Mouse (Mus musculus) ovary, postnatal 14 days (tissue): ENCODE measurements around the gene Dync1i1.

ENCODE experiments used
- DNase-seq: peaks from one replicate; pipeline ENCODE4 v3.0.0; 2022; ENCODE audit warnings: low spot score

Dync1i1 gene

DNA sequence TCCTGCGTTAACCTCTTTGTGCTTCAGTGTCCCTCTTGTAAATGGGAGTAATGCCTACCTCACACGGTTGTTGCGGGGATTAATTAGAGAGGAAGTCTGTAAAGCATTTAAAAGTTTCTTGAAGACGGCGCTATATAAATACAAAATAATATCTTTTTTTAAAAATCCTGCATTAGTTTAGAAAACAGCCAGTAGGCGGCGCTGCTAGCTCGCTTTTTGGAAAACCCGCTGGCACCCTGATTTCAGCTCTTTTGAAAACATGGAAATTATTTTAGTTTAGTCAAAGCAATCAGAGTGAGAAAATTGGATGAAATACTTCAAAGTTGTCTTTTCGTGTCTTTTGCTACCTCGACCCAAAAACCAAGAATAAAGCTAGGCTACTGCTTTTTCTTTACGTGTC, 132.9 kb downstream of the Dync1i1 start:
- DNase-seq: peak; percentile 31

DNA sequence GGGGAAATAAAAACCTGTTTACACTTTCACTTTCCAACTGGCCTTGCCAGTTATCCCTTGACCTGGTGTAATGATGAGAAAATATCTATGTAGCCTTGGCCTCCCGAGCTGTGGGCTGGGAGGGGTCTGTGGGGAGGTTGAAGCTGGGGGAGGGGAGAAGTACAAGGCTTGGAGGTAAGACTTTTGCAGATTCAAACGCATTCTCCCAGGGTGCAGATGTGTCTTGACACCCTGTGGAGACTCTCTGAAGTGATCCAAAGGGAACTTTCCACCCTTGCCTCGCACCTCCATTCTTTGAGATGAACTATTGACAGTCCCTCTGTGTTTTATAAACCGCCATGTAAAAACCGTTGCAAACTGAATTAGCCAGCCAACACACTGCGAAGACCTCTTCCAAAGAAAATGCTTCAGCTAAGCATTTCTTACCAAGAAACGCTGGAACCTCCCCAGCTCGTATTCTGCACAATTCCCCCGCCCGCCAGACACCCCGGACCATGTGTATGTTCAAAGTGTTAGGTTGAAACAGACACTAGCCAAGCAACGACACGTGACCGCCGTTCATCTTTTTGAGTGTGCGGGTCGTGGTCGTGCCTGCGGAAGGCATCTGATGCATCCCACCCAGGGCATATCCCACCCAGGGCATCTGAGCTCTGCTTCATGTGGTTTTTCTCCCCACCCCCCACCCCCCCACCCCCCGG, 133.6 kb downstream of the Dync1i1 start:
- no peak for DNase-seq

DNA sequence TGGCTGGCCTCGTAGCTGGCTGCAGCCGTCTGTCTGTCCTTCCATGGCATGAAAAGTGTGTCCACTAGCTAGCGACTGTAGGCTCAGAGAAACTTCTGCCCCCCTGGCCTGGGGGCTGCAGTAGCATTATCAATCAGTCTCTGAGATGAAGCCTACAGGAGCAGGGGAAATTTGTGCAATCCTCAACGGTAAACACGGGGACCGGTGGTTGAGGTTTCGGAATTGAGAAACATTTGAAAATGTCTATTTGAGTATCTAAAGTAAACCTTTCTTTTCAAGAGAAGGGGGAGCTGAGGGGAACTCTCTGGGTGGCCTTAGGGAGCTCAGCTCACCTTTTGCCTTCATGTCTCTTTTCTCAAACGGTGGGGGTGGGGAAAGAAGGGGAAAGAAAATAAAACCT, 134.2 kb downstream of the Dync1i1 start:
- no peak for DNase-seq

DNA sequence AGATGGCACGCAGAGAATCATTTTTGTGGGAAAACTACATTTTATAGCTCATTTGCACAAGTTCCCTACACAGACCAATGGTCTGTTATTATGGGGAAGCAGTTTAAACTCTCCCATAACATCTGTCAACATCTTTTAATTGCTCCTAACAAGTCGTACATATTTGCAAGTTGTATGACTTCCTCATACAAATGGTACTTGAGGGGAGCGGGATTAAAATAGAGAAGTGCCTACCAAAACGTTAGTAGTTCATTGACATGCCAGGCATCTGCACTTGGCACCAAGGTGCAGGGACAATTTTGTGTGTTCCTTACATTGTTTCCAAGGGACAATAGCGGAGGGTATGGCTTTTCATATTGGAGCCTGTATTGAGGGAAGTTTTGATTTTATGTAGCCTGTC, 140.7 kb downstream of the Dync1i1 start:
- no peak for DNase-seq

DNA sequence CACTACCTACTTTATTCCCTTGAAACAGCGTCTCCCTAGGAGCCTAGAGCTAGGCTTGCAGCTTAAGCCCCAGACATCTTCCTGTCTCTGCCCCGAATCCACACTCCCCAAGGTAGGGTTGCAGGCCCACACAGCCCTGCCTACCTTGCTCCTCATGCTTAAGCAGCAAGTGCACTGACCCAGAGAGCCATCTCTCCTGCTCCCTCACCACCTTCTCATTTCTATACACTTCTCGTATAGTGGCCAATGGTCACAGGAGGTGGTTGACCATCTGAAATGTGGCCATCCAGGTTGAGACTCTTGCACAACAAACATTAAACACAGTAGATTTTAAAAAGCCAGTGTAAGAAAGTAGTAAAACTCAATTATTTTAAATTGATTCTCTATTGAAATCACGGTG, 141.8 kb downstream of the Dync1i1 start:
- DNase-seq: no peak

DNA sequence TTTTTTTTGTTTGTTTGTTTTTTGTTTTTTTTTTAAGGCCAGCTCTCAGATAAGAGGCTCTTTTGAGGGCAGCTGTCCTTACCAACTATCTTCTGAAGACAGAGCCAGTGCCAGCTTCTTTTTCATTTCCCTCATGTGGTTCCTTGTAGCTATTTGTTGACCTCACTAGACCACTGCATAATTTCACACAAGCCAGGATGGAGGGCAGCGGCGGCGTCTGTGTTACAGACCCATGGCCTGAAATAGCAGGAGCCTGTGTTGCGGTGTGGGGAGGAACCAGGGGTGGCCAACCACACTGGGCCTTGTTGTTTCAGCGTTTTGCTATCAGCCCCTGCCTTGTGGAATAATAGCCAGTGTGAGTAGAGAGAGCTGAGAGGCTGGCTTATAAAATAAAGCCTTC, 145.6 kb downstream of the Dync1i1 start:
- DNase-seq: no peak

DNA sequence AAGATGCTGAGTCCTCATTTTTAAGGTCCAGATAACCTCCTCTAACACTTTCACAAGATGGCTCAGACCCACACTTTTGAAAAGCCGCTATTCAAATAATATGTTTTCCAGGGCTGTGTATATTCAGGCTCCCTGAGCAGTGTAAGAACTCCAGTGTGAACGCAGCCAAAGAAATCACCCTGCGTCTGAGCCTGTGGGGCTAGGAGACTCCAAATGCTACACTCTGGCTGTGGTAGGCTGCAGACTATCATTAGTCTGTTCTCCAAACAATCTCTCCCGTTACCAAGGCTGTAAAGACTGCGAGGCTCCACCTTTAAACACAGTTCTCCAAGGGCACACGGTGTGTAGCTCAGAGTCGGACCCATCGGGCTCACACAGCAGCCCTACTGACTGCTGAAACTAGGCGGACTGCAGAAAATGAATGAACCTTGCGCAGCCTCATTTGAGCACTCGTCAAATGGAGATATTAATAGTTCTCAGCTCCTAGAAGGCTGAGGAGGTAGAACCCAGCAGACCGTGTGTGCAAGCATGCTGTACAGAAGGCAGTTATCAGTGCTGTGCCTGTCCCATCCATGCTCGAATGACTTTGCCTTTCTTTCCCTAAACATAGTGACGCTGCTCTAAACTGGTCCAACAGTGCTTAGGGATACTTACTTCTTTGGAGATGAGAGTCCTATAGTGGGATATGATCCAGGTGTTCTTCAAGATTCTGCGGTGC, 146.3 kb downstream of the Dync1i1 start:
- no peak for DNase-seq

DNA sequence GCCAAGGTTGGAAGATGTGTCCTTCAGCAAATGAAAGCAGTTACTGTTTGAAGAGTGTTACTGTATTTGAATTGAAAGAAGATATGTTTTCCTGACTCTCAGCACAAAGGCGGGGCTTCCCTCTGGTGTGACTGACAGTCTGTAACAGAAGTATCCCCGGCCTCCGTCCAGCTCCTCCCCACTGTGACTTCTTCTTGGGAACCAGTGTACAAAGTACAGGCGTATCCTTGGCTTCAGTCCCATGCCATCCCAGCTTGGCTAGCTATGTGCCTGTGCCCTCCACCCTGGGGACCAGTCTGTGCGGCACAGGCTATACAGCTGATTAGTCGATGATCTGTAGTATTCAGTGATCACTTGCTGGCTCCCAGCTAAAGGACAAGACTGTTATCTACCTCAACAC, 163.9 kb downstream of the Dync1i1 start:
- no peak for DNase-seq

DNA sequence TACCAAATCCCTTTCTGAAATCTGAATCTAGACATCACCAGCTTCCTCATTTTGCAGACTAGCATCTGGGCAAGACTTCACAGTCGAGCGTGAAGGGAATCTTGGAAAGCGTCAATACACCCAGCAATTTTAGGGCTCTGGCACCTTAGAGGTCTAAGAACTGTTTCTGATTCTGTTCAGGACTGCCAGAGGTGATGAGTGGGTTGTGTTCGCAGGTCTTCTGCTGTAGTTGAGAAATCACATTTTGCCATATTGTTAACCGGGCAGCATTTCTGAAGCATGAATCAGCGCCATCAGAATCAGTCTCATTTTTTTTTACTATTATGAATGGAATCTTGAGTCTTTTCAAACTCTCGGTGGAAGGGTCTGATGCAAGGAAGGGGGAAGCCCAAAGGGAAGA, 185.9 kb downstream of the Dync1i1 start:
- DNase-seq: no peak

DNA sequence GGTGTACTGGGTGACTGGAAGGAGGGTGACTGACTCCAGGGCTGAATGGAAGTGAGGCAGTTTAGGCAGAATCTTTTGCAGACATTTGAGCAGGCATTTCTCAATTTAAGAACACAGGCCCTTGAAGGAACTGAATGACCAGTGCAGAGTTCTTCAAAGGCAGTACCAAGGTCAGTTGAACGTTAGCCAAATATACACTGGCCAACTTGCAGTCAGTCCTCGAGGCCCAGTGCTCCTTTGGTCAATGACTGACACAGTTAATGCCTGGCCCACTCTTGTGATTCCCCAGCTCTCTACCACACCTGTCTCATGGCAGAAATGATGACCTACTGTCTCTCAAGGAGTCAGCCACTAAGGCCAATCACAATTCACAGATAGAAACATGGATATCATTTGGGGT, 189.6 kb downstream of the Dync1i1 start:
- DNase-seq: no peak

DNA sequence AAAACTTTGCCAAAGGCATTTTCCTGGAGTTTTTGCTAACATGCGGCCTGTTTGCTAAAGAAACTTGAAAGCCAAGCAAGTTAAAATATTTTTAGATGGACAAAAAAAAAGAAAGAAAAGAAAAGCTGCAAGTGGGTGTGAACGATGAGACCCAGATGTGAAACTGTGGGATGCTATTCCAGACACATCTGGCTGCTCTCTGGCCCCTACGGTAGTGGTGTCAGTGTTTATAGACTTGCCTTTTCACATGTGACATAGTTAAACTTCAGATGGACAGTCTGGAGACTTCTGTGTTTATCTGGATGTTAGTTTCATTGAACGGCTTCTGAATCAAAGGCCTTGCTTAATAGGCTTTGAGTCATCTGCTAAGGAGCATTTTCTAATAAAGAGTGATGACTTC, 195.2 kb downstream of the Dync1i1 start:
- no peak for DNase-seq

DNA sequence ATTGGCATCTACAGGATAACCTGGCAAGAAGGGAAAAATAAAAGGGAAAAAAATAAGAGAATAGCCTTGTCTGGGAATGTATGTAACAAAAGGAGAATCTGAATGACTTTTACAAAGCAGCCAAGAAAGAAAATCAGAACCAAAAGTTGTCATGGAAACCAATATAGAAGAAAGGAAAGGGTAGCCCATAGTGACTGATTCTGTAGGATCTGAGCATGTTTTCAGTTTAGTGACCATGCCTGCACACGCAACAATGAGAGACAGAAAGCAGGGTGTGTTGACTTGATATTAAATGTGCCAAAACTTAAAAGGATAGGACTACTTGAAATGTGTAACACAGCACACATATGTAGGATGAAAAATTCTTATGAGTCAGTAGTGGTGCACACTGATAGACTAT, 197.2 kb downstream of the Dync1i1 start:
- no peak for DNase-seq

DNA sequence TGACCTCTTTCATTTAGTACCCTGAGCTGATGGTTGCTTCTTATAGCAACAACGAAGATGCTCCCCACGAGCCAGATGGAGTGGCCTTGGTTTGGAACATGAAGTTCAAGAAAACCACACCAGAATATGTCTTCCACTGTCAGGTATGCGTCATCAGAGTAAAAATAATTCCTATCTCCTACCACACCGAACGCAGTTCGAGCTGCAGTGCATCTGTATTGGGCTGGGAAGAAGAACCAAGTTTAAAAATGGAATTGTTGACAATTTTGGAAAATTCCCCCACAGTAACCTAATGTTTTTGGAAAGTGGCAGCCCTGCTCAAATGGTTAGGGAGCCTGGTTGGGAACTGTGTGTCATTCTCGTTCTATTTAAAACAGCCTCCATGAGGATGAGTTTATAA, 197.7 kb downstream of the Dync1i1 start:
- no peak for DNase-seq

DNA sequence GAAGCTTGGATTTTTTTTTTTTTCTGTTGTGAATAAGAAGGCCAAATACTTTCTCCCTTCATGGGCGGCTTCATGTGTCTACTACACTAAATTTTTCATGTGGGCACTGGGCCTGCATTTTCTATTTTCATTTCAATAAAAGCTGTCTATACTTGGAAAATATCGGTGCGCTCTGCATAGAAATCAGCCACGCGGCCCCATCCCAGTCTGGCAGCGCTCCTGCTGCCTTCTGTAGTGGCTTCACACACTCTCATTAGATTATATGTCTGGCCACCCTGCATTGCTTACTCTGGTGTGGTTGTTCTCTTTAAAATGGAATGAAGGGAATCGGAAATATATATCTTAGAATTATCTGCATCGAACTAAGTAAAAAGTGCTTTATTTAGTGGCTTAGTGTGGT, 204.7 kb downstream of the Dync1i1 start:
- no peak for DNase-seq

DNA sequence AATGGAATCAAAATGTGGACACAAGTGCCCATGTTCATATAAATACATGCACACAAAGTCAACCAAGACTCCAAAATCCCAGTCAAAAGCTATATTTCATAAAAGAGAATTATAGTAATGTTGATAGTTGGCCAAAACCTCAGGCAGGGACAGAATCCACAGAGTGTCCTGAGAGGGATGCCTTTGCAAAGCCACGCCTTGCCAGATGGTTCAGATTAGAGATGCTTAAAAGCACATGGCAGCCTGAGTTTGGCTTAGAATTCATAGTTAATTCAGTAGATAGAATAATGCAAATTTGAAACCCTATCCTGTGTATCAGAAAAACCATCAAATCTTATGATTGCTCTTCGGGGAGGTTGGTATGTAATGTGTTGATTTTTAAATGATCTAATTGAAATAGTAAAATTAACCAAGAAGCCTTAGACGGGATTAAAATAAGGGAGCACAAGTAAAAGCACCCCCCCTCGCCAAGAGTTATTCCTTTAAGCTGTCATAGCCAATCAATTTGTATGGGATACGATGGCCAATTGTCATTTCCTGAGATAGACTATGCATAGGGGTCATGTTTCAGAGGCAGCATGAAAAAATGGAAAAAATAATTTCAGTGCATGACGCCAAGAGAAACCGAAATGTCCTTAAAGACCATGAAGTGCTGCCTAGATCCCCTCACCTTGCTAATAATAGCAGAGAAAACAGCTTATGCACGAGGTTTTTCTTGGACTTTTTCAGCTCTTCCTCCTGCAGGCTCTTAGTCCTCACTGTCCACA, 210.3 kb downstream of the Dync1i1 start:
- no peak for DNase-seq

DNA sequence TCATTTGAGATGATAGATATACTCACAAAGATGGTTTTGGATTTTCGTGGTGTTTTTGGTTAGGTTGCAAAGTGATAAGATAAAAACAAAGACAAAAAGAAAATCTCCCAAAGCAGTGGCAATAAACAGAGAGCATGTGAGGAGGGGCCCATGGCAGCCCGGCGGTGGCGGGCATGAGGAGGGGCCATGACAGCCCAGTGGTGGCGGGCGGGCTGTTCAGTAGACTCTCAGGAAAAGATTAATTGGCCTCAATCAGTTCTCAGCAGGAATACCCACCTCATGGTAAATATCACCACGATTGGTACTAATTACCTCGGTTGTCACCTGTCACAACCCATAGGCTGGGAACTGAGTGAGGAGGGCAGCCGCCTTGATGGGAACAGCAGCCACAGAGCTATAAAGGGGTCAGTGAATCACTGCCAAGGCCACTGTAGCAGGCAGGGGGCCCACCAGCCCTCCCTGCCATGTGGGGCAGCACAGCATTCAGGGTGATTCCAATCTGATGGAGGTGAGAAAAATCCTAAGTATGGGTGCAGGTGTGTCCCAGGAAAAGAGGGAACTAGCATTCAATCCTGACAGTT, 224.5 kb downstream of the Dync1i1 start:
- DNase-seq: no peak

DNA sequence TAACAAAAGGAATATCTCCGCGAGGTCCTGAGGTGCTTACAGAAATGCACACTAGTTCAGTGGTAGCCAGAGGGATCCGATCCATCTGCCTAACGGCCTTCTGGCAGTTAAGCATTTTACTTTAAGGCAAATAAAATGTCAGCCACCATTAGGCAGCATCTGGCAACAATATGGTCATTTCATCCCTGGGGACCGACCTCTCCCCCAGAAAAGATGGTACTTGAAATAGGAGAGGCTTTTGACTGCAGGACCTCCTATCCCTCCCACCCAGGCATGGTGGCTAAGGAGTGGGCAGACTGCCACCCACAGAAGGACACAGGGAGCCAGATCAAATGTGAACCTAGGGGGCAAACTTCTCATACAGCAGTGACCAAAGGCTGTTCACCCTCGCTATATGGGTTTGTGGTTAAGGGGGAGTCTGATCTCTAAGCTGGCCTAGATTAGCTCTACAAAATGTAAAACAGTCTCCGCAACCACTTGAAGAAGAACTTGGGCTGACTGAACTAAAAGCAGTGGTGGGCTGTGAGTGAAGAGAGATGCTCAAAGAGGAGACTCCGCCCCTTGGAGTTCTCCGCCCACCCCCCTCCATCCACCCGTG, 231.0 kb downstream of the Dync1i1 start:
- DNase-seq: no peak

DNA sequence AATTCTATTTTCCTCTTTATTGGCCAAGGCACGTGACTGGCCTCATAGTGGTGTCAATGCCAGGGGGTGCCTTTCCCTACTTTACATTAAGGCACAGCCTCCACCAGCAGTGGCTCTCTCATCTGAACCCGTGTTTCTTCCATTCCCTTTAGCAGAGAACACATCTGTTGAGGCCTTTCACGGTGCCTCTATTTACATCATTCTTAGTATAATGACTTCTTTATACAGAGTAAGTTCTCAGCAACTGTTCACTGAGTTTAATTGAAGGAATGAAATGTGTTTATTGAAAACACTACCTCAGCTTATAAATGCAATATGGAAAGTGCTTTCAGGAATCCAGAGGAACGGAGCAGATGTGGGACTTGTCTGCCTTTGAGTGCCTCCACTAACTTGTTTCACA, 235.3 kb downstream of the Dync1i1 start:
- no peak for DNase-seq

DNA sequence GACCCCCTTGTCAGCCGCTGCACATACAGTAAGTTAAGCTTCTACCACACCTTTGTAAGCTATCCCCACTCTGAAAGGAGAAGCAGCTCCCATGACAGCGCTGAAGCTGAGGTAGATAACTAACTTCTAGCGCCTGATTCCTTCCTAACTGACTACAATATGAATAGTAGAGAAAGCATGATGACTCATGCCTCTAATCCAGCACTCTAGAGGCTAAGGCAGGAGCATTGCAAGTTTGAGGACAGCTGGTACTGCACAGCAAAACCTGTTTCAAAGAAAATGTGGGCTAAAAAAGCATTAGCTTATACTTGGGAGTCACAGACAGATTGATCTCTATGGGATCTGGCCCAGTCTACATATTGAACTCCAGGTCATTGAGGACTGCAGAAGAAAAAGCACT, 236.5 kb downstream of the Dync1i1 start:
- no peak for DNase-seq

DNA sequence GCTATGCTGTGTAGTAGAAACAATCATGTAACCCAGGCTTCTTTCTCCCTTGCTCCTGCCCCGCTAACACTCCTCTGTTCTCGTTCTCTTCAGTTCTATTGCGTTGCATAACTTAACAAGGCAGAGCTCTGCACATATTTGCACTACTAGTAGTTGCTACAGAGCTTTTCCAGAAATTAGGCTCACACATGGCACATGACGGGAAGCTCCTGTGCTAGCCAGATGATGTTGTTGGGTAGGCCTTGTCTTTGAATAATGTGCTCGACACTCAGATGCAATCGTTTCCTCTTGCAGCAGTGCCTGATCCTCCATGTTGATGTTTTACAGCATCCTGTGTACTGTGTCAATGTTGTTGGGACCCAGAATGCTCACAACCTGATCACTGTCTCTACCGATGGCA, 240.9 kb downstream of the Dync1i1 start:
- DNase-seq: no peak

DNA sequence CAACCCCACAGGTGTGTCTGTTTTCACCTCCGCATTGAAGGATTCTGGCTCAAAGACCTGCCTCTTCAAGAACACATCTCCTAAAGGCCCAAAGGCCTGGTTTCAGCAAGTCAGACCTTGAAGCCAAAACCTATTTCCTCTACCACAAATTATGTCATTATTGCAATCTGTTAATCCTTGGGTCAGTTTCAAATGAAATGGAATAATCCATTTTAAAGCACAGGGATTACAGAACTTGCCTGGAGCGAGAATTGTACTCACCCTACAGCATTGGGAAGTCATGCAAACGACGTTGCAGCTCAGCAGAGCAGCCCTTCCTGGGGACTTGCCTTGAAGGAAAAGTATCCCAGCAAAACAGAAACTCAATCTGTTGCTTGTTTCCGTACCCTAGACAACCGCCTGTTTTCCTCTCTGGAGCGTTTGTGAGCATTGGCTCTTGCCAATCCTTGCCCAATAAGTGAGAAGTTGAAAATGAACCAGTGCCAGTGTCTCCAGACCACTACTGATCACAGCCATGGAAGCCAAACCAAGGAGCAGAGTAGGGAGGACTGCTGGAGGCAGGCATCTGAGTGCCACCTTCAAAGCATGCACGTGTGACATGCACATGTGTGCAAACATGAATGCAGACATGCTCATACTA, 241.5 kb downstream of the Dync1i1 start:
- DNase-seq: no peak

DNA sequence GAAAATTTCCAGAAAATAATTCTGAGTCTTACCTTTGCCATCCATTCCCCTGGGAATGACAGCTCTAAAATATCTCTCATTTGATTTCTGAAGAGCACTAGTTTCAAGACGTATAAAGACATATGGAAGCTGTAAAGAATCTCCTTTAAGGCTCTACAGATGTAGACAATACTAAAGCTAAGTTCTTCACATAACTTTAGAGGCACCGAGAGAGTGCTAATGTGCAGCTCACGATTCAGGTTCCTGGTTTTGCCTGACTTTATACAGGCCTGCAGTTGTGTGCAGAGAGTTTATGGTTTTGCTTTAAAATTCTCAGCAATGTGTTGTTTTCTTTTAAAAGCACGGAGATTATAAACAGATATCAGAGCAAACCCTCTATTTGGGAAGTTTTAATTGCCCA, 242.1 kb downstream of the Dync1i1 start:
- no peak for DNase-seq
